Mouse (Mus musculus) hindlimb bud, embryonic 11.5 days (tissue): ENCODE results near the gene Rgs1.

Experiments used
- DNase-seq: peaks from one replicate; pipeline ENCODE4 v3.0.0-alpha.2; 2012; ENCODE audit warnings: low read depth, low spot score; ENCODE audit errors: extremely low spot score

The Rgs1 gene

GRCm38 (mm10) chr1:144199538-144199937, 49.5 kb downstream of the Rgs1 start:
- no peak for DNase-seq

GRCm38 (mm10) chr1:144197684-144198083, 51.4 kb downstream of the Rgs1 start:
- DNase-seq: peak; percentile 49
